Mouse (Mus musculus): ENCODE data around the gene Antxr1. TPM values are rescaled to one million over a fixed set of nuclear protein-coding genes. Genes with fewer than 3 reads are reported as not detected.
A peak's percentile ranks its signal among the peaks of the same experiment; 100 is the strongest.

The Antxr1 gene
- total RNA-seq, 2 experiments from 2014 or later, result 6.2 to 15.9 TPM

GRCm38 (mm10) chr6:87257471-87257870, 78.2 kb downstream of the Antxr1 start:
- Histone ChIP-seq H3K4me3 (no peak overlapping the region), H3K27ac (no peak overlapping the region)
- no peak for DNase-seq
- TF ChIP-seq CTCF (IDR thresholded peaks at IDR 0.05), result no peak
- intact Hi-C loops (cut with DNase I), result no loop called here

GRCm38 (mm10) chr6:87255668-87256067, 80.0 kb downstream of the Antxr1 start:
- intact Hi-C loops (cut with DNase I), result no loop called here
- DNase-seq, result no peak
- Histone ChIP-seq H3K27ac (peak overlapping the region; percentile 38), H3K4me3 (no peak overlapping the region)
- TF ChIP-seq CTCF (IDR thresholded peaks at IDR 0.05), result no peak

- no peak for DNase-seq
- intact Hi-C loops (cut with DNase I), result no loop called here
- Histone ChIP-seq H3K27ac (peak overlapping the region; percentile 35; the same call in 1 of the 2 replicates), H3K4me3 (no peak overlapping the region)
- TF ChIP-seq CTCF (IDR thresholded peaks at IDR 0.05), result peak; percentile 28; the same call in 1 of the 2 replicates
Measured at GRCm38 (mm10) chr6:87254756-87255155, 80.9 kb downstream of the Antxr1 start.

GRCm38 (mm10) chr6:87251716-87252115, 83.9 kb downstream of the Antxr1 start:
- Histone ChIP-seq H3K4me3 (no peak overlapping the region), H3K27ac (no peak overlapping the region; the same call in 1 of the 2 replicates)
- no peak for DNase-seq
- intact Hi-C loops (cut with DNase I), result no loop called here
- no peak for TF ChIP-seq CTCF (IDR thresholded peaks at IDR 0.05)

- no peak for DNase-seq
- intact Hi-C loops (cut with DNase I), result no loop called here
- H3K4me3 ChIP-seq, result no peak overlapping the region
- TF ChIP-seq CTCF (IDR thresholded peaks at IDR 0.05), result no peak
- H3K27ac ChIP-seq, result no peak overlapping the region
Measured at GRCm38 (mm10) chr6:87250701-87251100, 84.9 kb downstream of the Antxr1 start.

GRCm38 (mm10) chr6:87248226-87248834, 87.3 kb downstream of the Antxr1 start:
- intact Hi-C loops (cut with DNase I), result no loop called here

GRCm38 (mm10) chr6:87244117-87245100, 91.2 kb downstream of the Antxr1 start:
- no peak overlapping the region for H3K4me3 ChIP-seq
- DNase-seq, result no peak
- TF ChIP-seq CTCF (IDR thresholded peaks at IDR 0.05), result no peak
- H3K27ac ChIP-seq, result no peak overlapping the region
- intact Hi-C loops (cut with DNase I), result no loop called here

More at GRCm38 (mm10) chr6:87248226-87248834, 87.3 kb downstream of the Antxr1 start:
- Histone ChIP-seq H3K27ac (peak overlapping the region; percentile 56), H3K4me3 (no peak overlapping the region)
- TF ChIP-seq CTCF (IDR thresholded peaks at IDR 0.05), result no peak
- no peak for DNase-seq

GRCm38 (mm10) chr6:87237260-87237659, 98.4 kb downstream of the Antxr1 start:
- Histone ChIP-seq H3K27ac (peak overlapping the region; percentile 35; the same call in 1 of the 2 replicates), H3K4me3 (no peak overlapping the region)
- no peak for DNase-seq
- intact Hi-C loops (cut with DNase I), result no loop called here
- TF ChIP-seq CTCF (IDR thresholded peaks at IDR 0.05), result no peak

- intact Hi-C loops (cut with DNase I), result no loop called here
- DNase-seq, result no peak
- 0 out of 2 replicates have a peak overlapping the region, but pooled peaks have one; percentile 35 for H3K27ac ChIP-seq
Measured at GRCm38 (mm10) chr6:87236061-87236460, 99.6 kb downstream of the Antxr1 start.

GRCm38 (mm10) chr6:87233111-87233510, 102.5 kb downstream of the Antxr1 start:
- no peak for TF ChIP-seq CTCF (IDR thresholded peaks at IDR 0.05)
- peak overlapping the region; percentile 47 for H3K4me3 ChIP-seq
- DNase-seq, result peak; percentile 65
- intact Hi-C loops (cut with DNase I), result loop anchor here (5.0 kb wide), 1 partner anchor 46 kb away; no protein-coding TSS in a partner anchor
- peak overlapping the region; percentile 63 for H3K27ac ChIP-seq

More at GRCm38 (mm10) chr6:87236061-87236460, 99.6 kb downstream of the Antxr1 start:
- peak; percentile 18; the same call in 1 of the 2 replicates for TF ChIP-seq CTCF (IDR thresholded peaks at IDR 0.05)
- H3K4me3 ChIP-seq, result no peak overlapping the region

- intact Hi-C loops (cut with DNase I), result loop anchor here (5.0 kb wide), 1 partner anchor 43 kb away; no protein-coding TSS in a partner anchor
- H3K4me3 ChIP-seq, result no peak overlapping the region
Measured at GRCm38 (mm10) chr6:87230041-87230440, 105.6 kb downstream of the Antxr1 start.

GRCm38 (mm10) chr6:87227940-87228339, 107.7 kb downstream of the Antxr1 start:
- DNase-seq, result no peak
- intact Hi-C loops (cut with DNase I), result no loop called here
- TF ChIP-seq CTCF (IDR thresholded peaks at IDR 0.05), result no peak

More at GRCm38 (mm10) chr6:87230041-87230440, 105.6 kb downstream of the Antxr1 start:
- no peak overlapping the region for H3K27ac ChIP-seq
- no peak for TF ChIP-seq CTCF (IDR thresholded peaks at IDR 0.05)
- DNase-seq, result no peak

More at GRCm38 (mm10) chr6:87227940-87228339, 107.7 kb downstream of the Antxr1 start:
- H3K4me3 ChIP-seq, result no peak overlapping the region
- peak overlapping the region; percentile 38 for H3K27ac ChIP-seq
